Mouse (Mus musculus) right cerebral cortex, postnatal 36 days (tissue): Measurements from ENCODE around the gene Samd5.

Experiments
- DNase-seq, 2 experiments: peaks; one replicate each; pipeline ENCODE4 v3.0.0; 2022; ENCODE audit warnings: low spot score in 2 of 2, mixed read lengths in 1 of 2

The Samd5 gene

DNA sequence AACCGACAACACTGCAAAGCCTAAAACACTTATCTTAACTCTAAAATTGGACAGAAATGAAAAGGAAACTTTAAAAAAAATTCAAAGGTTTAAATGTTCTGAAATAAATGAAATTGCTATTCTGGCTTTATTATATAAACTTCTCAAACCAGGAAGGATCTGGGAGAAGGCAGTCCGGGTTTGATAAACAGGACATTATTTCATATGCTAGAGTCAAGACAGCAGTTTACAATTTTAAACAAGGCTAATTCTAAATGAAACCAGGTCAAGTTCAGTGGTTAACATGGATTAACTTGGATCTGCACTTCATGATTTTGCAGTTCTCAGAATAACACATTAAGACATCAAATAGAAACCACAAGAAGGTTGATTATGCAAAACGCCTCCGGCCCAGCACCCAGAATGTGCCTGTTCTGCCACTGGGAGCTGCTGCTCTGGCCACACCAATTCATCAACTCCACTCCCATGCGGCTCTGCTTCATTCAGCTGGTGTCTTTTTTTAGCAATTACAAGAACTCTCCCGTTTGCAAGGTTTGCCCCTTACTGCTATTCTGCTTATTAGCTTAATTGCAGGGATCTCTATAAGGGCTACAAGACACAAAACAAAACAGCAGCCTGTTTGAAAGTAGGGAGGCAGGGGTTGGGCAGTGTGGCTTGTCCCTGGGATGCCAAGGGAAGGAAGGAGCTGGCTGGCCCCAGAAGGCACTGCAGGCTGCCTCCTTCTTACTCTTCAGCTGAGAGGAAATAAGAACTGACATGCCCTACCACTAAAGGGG lies 24.8 kb downstream of the Samd5 start:
- DNase-seq = peak; percentile 24 to 30

DNA sequence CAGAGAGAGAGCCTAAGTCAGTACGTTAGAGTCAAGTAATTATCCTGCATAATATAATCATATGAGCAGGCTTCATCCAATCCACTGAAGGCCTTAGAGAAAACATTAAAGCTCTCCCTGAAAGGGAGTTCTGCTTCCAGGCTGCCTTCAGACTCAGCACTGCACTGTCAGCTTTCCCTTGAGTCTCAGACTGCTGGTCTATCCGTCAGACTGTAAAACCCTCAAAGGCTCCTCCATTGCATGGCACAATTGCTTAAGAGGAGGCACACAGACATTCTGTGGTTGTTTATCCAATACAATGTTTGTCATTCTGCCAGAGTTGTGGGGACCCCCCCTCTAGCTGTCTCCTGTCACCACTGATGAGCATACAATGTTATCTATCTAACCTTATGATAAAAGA lies 26.5 kb downstream of the Samd5 start:
- DNase-seq = no peak

DNA sequence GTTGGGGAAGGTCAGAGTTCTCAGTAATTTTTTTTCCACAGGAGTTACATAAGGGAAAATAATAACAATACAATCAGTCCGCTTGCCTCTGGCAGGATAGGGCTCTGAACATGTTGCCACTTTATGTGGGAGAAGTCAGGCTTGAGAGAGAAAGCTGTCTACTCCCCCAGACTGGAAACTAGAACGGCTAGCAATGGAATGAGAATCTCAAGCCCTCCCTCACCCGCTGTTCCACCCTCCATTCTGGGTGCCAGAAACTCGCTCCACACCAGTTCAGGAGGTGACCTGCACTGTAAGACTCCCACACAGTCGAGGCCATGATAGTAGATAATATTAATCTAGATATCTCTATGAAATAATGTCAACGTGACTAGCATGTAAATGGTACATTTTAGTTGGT lies 27.3 kb downstream of the Samd5 start:
- DNase-seq = no peak

DNA sequence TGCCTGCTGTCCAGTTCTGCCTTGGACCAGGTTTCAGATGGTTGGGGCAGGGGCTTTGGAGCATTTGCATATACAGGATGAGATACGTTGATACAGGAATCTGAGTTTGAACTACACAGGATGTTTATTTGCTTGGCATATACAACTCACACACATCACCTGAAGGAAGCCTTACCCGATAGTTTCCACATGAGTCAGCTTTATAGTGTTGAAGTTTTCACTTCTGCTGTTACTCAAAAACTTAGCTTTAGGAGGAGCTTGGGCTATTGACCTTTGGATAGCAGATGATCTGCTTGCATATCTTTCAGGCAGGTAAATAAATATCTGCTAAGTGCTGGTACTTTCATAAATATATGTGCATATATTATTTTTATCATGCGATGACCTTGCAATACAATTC lies 28.6 kb downstream of the Samd5 start:
- DNase-seq = no peak

DNA sequence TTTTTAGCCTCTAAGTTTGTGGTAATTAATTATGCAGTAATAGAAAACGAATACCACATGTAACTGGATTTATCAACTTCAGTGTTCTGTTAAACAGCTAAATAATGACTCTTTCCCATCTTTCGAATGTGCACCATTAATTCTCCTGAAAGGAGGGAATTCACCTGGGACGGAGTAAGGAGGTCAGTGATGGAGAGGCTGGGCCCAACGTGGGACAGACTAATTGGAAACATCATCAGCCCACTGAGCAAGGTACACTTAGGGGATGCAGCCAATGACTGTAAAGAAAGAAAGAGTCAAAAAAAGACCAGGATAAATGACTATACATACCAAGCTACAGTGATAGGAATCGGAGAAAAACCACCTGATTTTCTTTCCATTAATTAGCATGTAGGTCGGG lies 31.5 kb downstream of the Samd5 start:
- DNase-seq = no peak

DNA sequence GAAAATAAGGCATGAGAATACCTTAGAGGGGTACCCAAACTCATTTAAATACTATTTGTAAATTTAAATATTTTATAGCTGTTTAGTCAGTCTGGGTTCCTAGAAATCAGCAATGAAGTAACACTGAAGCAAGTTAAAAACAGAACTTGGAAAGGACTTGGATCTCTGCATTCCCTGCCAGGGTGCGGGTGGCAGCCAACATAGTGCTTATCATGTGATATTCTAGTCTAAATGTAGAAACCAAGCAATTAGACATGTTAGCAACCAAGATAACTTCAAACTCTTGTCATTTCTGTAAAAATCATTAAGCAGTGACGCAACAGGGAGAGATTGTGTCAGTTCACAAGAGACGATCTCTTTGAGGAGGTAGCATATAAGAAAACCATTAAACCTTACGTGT lies 32.9 kb downstream of the Samd5 start:
- peak; percentile 34 to 54 for DNase-seq

DNA sequence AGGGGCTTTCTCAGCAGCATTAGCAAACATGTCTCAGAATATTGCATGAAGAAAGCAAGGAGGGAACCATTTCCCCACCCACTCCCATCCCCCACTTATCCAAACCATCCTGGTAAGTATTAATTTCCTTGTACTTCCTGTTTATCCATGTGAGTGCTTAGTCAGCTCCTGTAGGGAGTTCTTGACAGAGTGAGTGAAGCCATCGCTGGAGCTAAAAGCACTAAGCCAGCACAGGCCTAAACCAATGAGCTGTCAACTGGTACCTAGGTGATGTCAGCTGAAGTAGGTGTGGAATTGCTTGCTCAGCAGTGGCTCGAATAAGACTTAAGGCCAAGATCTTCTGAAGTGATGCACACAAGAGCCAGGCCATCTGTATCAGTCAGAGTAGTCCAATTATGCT lies 34.3 kb downstream of the Samd5 start:
- DNase-seq = no peak

DNA sequence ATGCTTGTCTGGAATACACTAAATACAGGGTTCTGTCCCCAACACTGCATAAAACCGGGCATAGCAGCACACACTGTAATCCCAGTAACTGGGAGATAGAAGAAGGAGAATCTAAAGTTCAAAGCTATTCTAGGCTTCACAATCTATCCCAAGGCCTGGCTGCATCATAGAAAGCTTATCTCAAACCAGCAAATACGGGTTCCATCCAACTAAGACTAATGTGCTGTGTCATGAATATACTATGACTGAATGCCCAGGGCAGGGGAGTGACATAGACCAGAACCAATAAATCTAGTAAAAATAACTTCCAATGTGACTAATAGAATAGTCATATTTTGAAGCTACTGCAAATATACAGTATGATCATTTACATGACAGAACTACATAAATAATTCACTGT lies 35.0 kb downstream of the Samd5 start:
- DNase-seq = no peak

DNA sequence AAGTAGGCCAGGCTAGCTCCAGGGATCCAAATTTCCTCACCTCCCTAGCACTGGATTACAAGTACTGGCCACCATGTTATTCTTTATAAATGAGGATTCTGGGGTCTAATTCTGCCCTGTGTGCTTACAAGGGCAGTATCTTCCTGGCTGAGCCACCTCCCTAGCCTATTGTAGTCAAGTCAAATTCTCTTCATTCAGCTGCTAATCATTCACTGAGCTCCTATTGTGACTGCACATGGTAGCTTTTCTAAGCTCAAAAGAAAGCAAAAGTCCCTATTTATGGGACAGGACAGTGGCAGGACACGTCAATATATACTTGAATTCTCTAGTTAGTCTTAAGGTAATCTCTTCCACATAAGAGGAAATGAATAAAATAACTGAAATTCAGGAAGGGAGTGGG lies 49.7 kb downstream of the Samd5 start:
- no peak for DNase-seq

DNA sequence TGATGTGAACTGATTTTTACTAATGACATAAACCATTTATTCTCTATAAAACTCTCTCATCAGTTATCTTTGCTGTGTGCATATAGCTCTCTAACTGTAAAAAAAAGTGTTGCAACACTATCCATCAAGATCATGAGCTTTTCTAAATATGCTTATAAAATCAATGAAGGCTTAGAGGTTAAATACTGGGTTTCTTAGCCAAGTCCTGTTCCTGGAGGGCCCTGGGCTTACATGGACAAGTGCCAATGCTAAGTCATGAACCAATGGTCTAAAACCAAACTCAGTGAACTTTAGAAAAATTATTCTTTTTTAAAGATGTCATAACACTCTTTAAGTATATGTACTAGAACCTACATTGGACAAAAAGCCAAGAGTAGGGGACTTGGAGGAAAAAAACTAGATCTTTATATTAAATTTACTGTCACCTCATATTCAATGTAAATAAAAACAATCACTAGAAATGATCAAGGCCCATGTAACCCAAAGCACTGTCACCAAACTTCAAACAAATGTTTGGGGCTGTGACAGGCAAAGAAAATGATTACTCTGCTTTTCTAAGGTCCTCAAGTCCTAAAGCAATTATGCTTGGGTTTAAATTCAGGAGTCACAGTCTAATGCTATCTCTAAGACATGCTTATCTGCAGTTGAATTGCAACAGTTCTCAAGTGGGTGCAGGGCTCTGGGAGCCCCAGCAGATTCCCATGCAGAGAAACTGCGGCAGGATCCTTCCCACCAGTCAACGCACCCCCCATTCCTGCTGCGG lies 52.9 kb downstream of the Samd5 start:
- no peak for DNase-seq

DNA sequence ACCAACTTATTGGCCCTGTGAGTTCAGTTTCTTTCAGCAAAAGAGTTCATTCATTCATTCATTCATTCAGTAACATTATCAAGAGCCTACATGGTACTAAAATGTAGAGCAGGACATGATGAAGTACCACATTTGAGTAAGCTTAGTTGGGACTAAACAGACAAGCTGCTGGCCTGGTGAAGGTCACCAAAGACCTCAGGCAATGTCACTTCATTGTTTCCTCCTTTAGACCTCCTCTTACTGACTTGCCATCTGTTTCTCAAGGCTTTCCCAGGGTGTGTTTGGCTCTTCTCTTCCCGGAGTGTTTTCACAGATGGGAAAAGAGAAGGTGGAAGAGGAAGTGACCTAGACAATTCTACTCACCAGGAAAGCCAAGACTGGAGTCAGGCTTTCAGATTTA lies 54.0 kb downstream of the Samd5 start:
- no peak for DNase-seq

DNA sequence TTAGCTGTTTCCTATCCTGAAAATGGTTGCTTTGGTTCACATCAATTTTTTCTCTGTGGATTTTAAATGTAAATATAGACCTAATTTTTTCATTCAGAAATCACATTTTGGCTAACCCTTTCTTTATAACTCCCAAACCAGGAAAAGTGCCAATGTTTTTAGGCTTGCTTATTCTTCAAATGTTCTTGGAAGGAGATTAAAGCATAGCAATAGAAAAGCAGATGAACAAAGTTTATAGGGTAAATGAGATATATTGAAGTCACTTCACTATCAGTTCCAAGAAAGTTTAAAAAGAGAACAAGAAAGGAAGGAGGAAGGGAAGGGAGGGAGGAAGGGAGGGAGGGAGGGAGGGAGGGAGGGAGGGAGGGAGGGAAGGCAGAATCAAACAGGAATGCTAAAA lies 60.0 kb downstream of the Samd5 start:
- no peak for DNase-seq

DNA sequence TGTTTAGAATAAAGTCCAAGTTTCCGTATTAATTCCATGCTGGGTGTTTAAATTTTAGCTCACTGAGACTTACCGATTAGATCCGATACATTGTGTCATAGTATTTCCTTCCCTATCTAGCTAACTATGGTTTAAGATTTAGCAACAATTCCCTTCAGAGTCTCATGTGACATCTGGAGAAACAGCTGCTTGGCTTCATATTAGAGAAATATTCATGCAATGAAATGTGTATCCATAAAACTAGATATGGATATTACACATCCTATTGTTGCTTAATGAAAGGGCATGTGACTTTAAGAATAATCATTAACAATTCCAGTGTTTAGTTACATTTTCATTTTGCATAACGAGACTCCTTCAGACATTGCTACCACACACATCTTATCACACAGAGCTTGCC lies 66.2 kb downstream of the Samd5 start:
- no peak for DNase-seq

DNA sequence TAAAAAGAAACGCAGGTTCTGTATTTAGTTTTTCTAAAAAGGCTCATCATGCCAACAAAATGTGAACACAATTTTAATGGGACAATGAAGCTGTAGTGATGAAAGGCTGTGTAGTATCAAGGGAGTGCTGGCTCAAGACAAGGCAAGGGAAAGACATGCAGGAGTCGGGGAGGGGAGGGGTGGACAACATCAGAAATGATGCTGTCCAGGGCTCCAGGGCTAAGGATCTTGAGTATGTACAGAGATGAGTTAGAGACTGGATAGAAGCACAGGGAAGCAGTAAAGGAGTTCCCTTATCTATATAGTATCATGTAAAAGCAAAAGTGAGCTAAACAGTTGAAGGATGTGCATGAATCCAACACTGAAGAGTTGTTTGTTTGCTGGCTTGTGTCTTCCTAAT lies 67.9 kb downstream of the Samd5 start:
- no peak for DNase-seq

DNA sequence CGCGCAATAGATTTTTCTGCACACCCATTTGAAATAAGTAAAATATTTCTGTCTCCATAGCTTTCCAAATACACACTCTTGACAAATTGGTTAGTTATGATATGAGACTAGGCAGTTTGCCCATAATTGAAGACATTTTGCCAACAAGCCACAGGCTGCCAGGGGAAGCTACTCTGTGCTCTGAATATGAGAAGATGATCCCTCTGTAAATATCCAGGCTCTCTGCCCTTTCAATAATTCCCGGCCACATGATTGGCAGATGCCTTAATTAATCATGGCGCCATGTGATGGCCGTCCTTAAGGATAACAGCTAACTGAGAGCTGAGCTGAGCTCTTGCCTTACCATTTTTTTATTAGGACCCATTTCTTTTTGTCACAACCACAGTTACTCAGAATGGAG lies 69.4 kb downstream of the Samd5 start:
- DNase-seq = no peak

DNA sequence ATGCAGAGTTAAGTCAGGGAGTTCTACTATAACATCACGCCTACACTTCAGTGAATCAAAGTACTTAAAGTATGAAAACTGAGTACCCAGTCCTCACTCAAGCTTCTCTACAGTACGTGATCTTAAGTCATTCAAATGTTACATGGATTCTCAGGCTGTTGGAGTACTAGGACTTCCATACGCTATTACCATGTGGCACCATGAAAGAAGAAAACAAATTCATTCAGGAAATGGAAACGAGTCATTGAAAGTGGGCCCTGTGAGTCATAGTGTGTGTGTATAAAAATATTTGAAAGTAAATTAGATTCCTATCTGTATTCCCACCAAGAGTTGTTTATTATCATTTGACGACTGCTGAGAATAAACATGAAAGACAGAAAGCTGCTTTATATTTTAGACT lies 71.7 kb downstream of the Samd5 start:
- DNase-seq = no peak

DNA sequence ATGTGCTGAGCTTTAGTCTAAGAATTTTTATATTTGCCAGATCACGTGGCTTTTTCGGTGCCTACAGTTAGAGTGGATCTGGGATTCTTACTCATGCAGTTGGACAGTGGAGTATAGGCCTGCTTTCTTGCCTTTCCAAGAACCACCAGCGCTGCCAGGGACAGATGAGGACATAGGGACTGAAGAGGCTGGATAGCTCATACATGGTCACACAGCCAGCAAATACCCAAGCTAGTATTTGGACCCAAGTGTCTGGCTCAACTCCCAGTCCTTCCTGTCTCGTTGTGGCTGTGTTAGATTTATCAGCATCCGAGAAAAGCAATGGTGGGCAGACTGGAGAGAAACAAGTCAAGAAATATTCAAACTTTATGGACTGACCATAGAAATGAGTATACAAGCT lies 72.2 kb downstream of the Samd5 start:
- DNase-seq = peak; percentile 16 to 18

DNA sequence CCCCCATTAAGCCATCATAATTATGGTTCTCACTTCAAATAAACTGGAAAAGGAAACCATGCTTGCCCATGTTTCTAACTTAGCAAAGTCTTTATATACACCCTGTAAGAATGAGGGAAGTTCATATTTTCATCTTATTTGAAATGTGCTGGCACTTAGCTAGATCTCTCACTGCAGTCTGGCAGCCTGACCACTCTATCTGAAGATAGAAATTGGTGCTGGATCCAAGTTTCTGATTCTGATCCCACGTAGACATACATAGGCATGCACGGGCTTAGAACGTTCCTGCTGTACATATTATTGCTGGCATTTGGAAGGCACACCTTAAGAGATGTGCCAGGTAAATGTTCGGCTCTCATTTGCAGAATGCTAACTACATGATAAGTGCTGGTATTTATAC lies 72.6 kb downstream of the Samd5 start:
- DNase-seq = peak in 1 of 2 experiments; percentile 7

DNA sequence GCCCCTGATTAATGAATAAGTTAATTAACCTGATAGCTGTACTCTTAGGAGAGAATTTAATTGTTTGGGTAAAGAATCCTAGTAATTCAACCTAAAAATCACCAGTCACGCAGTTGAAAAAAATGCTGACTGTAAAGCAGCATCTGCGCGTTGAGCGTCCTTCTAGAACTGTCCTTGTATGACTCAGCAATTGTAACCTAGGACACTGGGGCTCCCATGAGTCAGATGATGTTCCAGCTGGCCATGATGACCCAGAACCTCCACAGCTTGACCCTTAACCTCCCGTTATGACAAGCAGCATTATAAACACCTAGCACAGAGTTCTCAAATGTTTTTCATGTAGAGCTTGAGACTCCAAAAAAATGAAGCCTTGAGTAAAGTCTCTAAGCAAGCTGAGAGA lies 78.8 kb downstream of the Samd5 start:
- no peak for DNase-seq

DNA sequence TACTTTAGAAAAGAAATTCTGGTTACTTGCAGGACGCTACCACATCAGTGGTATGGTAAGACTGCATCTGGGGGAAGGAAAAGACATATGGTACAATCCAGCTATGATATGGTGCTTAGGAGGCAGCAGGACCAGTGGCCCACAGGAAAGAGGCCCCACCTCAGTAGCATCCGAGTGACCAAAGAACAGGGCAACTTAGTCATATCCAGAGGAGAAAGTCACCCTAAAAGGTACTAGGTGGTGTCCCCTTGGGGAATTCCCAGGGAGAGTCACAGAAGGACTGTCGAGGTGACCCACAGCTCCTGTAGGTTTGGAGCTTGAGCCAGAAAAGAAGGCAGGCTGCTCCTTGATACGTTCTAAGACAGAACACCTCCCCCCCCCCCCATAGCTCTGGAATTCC lies 80.3 kb downstream of the Samd5 start:
- DNase-seq = no peak

DNA sequence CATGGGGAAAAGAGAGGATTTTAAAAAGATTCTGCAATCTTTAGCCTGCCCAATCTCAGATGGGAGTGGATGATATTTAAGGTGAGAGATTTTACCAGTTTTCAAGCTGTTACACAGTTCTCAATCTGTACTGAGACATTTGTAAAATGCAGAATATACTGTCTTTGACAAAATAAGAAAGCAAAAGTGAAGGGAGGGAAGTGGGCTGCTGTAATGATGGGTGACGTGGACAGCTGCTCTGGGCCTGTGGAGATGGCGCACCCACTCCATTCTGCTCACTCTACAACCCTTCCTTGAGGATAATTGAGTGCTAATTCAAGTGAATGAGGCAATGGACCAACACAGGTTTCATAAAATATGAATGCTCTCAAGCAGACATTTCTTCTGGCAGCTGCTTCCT lies 84.4 kb downstream of the Samd5 start:
- DNase-seq = no peak

DNA sequence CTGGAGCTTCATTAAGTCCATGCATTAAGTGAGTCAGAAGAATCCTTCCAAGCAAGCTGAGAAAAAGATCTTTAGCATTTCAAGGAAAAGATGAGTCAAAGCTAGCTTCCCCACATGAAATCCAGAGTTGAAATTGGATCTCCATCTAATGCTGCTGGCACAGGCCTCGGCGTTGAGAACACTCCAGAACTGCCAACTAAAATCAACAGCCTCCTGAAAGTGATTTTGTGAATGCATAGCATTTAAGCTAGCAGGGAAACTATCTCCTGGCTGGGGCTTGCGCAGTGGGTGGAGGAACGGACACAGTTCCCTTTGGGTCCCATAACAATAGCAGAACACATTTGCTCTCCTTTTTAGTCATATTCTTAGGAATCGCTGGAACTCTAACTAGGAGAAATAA lies 88.7 kb downstream of the Samd5 start:
- peak; percentile 55 to 67 for DNase-seq

DNA sequence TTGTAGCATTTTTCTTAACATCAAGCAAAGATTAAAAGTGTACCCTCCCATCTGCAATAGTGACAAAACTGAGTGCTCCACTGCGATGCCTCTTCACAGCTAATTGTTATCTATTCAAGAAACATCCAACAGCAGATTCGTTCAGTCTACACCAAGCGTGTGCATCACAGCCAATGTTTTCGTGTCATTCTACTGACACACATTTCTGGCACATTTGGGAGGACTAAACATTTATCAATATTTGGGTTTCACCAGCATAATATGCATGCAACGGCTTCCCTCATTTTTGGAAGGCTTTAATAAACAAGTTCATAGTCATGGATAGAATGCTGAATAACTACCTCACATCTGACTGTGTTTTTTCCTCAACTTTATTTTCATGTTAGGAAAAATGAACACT lies 95.6 kb downstream of the Samd5 start:
- DNase-seq = no peak

DNA sequence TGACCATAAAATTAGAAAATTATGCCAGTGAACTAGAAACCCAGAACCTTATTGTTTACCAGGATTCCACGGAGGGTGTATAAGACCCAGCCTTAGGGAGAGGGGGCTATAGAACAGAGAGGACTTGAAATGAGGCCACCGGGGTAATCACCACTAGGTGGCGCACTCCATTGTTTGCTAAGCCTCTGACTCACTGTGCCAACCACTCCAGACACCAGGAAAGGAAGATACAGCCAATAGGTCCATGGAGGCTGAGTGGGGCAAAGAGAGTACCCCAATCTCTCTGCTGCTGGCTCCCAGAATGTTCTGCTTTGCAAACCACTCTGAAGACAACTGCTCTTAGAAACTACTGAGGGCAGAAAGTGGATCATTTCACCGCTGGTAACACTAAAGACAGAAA lies 99.4 kb downstream of the Samd5 start:
- no peak for DNase-seq
